Mouse (Mus musculus): ENCODE data around the gene Hoxa13. TPM values are rescaled to one million over a fixed set of nuclear protein-coding genes. Genes with fewer than 3 reads are reported as not detected.

The Hoxa13 gene
- total RNA-seq, 2 experiments from 2014 or later = not detected

- DNase-seq = no peak
Observed at GRCm38 (mm10) chr6:52249415-52249738, 11.3 kb downstream of the Hoxa13 start.

GRCm38 (mm10) chr6:52248638-52249414, 11.9 kb downstream of the Hoxa13 start:
- no peak for DNase-seq

DNA sequence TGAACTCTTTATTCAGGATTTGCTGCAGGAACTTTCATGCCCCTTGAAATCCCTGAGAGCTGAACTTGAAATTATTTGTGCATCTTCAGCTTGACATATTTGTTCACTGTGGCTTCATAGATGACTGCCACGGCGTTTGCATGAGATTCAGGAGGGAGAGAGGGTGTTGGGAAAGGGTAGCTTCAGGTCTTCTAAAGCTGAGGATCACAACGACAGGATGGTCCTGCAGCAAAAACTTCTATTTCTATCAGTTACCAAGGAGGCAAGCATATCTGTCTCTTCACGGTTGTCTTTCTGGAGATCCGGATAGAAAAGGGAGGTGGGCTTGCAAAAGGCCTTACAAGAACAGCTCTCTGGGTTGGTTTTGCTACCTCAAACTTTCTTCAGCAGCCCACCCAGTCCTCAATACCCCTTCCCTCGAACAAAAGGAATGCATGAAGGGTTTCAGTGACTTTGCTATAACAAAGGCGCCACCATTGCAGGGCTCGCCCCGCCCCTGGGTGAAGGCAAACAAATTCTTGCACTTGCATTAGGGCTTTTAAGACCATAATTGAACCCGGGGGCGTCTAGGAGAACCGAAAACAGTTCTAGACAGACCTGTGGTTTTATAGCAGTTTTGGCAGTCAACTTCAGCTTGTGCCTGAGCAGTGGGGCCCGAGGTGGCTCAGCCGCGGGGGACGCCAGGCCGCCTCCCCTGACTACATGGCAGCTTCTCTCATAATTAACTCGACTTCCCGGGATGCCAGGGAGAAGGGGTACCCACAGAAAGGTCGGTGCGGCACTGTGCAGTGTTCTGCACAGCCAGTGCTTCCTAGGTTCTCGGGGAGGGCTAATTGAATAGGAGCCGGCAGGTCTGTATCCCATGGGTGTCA, 12.7 kb downstream of the Hoxa13 start:
- DNase-seq = no peak

- no peak for DNase-seq
Observed at GRCm38 (mm10) chr6:52246916-52247315, 13.8 kb downstream of the Hoxa13 start.

DNA sequence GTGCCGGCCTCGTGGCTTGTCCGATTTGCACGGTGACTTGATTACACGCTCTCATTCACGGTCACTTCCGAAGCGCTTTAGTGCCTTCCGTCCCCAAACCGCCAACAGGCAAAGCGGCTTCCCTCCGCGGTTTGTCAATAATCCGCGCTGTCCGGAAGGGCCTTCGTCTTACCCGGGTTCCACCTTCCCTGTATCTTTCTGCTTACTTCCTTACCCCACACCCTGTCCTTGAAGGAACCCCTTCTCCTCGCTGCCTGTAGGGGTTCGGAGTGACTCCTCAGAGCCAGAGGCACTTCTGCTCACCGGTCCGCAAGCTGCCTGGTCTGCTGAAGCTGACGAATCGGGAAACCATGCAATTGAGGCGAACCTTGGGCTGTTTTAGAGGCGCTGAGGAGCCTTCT, 14.3 kb downstream of the Hoxa13 start:
- DNase-seq = no peak

DNA sequence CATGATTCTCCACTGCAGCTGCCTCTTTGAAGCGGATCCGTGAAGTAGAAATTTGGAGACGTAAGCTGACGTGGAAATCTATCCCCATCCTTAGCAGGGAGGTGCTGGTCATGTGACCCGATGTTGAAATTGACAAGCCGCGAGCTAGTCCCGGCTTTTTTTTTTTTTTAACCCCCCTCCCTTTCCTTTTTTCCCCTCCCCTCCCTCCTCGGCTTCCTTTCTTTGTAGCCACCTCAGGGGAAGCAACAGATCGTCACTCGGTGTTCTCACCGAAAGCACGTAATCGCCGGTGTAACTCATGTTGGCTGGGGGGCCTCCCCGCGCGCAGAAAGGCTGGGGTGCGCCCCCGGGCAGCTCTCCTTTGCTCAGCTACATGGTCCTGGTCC, 14.9 kb downstream of the Hoxa13 start, which contains the start of gene Hoxa11:
Gene Hoxa11, minus strand, starts transcription at position 54 of the 386 bp plus-strand sequence.
- no peak for DNase-seq

DNA sequence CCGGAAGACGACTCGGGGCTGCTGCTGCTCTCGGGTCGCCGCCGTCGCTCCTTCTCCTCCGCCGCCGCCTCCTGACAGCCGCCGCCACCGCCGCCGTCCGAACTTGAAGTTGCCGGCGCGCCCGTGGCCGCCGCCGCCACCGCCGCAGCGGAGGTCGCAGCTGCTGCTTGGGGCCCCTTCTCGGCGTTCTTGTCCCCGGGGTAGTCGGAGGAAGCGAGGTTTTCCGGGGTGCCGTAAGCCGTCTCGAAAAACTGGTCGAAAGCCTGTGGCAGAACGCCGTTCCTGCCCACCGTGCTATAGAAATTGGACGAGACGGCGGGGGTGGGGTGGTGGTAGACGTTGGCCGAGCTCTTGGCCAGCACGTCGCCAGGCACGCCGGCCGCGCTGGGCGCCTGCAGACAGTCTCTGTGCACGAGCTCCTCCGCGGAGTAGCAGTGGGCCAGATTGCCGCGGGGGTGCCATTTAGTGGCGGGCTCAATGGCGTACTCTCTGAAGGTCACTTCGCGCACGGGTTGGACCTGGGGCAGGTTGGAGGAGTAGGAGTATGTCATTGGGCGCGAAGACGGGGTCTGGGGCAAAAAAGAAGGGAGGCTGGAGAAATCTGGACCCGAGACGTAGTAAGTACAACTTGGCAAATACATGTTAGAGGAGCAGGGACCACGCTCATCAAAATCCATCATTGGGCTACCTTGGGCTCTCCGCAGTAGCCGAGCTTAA, 15.5 kb downstream of the Hoxa13 start:
- DNase-seq = no peak

DNA sequence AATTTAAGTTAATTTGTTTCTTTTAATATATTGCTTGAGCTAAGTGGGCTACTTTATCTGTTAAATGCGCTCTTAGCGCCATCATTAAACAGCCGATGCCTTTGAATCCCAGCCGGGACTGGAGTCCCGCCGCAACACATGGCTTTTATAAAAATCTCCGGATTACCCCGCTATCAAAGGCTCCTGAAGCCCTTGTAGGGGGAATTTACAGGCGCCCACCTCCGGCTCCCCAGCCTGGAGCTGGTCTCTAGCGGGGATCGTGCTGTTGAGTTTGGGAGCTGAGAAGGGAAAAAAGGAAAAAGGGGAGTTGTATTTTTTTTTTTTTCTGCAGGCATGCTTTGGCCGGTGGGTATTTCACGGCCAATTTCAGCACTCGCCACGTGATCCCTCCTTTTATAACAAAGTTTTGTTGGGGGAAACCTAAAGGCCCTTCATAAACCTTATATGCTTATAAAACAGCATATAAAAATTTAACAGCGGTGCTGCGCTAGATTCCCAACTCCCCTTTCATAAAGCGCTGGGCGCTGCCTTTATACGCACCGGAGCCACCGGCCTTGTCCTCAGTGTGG, 16.1 kb downstream of the Hoxa13 start:
- no peak for DNase-seq

DNA sequence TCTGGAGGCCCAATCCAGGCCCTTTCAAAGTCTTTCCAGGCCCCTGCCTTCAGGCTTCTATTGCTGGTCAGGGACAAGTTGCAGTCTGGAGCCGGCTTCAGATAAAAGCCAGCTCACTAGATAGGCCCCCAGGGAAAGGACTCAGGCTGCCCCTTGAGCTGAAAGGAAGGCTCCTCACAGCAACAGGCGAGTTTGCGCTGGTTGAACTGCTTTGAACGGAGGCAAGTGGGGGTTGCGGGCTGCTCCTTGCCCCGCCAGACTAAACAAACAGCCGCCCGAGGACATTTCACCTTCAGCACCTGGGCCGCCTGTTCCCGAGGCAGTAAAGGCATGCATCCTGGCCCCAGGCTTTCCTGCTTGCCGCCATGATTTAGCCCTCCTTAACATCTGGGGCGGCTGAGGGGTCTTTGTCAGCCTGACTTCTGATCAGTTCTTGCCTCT, 17.0 kb downstream of the Hoxa13 start:
- DNase-seq = no peak

- DNase-seq = no peak
Observed at GRCm38 (mm10) chr6:52242801-52243332, 17.8 kb downstream of the Hoxa13 start.

DNA sequence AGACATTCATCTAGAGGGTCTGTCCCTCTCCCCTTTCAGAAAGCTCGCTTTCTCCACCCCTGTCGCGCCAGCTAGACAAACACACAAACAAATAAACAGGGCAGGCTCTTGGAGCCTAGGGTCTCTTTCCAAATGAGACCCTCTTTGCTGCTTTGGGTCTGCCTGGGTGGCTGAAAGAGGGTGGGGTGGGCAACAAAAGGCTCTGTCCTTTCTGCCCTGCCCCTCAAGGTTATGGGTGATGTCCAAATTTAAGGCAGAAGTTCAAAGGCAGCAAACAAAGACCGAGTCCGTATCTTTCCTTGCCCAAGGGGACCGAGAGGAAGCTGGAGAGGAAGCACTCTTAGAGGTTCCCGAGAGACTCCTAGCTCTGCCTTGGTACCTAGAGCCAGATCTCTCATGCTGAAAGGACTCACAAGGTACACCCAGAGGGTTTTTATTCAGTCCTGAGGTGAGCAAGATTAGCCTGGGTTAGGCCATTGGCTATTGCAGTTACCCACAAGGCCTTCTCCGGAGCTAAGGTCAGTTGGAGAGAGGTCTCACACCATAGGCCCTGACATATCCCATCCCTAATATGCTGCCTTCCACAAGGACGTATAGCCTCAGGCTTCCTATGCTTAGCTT, 19.6 kb downstream of the Hoxa13 start:
- DNase-seq = no peak

DNA sequence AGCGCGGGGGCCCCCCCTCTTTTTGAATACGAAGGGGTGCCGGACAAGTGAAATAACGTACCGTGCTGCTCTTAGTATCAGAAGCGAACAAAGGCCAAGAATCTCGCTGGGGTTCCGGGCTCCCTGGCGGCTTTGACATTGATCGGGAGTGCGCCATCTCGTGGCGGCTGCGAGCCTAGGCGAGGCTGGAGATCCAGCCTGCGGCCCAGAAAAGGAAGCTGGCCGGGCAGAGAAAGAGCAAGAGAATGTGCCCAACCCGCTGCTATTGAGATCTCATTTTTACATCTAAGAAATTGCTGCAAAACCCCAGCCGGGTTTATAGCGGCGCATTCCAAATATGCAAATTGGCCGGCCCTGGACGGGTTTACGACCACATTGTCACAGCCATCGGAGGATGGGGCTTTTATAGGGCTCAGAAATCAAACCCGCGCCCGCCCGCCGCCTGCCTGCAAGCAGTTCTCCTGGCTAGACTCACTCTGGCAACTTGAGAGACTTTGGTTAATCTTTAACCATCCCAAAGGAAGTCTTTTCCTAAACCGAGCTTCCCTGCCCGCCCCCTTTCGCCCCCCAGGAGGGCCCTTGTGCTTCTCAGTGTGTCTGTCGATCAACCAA, 20.2 kb downstream of the Hoxa13 start, which contains the start of gene Hoxa10:
Gene Hoxa10, minus strand, starts transcription at position 466 of the 612 bp plus-strand sequence.
- DNase-seq = no peak

DNA sequence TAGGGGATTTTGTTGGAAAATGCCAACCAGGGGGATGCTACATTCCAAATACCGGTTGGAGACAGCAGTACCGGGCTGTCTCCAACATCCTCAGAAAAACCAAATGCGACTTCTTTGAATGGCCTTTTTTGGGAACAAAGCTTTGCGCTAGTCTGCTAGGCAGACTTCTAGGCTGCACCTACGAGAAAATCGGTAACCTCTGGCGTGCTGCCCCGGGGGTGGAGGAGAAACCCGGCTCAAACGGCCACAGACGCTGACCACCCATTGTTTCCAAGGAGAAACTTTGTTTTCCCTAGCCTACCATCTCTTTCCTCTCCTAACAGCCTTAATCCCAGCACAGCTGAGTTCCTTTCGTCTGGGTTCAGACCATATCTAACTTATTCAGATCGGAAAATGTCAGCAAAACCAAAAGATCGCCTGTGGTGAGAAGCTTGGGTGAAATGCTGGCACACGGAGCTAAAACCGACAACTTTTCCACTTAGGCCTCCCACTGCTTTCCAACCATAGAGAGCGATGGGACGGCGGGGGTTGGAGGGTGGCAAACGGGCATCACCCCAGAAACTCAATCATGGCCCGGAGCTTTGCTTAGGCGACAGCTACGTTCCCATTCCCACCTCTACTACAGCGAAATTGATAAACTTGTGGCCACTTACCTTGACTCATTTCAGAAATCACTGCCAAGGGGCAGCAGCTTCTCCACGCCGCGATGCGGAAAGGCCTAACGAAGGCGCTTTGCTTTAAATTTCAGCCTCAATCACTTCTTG, 20.9 kb downstream of the Hoxa13 start:
- DNase-seq = no peak

- no peak for DNase-seq
Observed at GRCm38 (mm10) chr6:52238976-52239375, 21.7 kb downstream of the Hoxa13 start.

DNA sequence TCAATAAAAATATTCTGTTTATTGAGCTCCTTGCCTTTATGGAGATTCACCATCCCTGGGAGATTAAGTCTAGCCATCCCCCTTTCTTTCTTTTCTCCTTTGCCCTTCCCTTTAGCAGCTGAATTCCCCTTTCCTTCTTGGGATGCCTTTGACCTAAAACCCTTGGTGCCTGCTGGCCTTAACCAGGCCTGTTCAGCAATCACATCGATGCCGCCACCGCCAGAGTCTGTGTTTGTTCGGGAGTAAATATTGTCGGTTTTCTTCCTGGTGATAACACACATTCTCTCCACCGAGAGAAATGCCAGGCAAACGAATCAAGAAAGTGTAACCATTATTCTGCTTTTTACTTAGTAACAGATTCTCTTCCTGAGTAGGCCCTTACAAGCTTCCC, 22.5 kb downstream of the Hoxa13 start:
- DNase-seq = no peak

- DNase-seq = no peak
Observed at GRCm38 (mm10) chr6:52237346-52238154, 23.1 kb downstream of the Hoxa13 start.

DNA sequence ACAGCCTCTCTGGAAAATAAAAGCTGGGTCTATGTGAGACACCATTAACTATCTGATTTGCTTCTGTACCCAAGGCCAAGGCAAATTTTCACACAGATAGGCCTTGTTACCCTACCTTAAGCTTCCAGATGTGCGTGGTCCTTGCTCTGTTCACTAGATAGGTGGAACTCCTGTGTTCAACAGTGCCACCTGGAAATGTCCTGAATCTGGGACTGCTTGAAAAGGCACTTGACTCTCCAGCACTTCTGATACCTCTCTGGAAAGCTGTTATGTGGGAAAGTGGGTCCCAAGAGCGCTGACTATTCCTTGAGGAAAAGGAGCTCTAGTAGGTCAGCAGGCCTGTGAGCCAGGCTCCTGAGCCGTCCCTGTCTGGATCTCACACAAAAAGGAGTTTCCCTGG, 23.9 kb downstream of the Hoxa13 start:
- no peak for DNase-seq

DNA sequence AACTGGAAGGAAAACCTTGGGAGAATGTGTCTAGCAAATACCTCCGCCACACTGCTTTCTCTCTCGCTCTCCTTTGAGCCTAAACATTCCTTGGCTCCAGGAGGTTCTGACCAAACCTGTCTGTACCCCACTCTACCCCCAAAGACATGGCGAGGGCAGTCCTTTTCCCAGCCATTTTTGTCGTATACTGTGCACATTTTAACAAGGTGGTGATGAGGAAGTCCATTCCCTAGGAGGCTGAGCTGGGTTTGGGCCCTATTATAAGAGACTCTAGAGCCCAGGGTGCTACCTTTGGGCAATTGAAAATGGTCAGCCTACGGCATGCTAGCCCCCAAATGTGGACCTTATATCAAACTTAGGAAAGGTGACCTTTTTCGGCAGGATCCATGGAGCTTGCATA, 24.8 kb downstream of the Hoxa13 start:
- DNase-seq = no peak

- no peak for DNase-seq
Observed at GRCm38 (mm10) chr6:52235267-52235666, 25.4 kb downstream of the Hoxa13 start.

All from layer of hippocampus, postnatal 36 days (tissue).